Comparison of ENCODE assay signal across 14 mouse cellular contexts in genomic region chr5:122555107-122555506, GRCm38 (mm10).
"Had no signal": no experiment of that assay in that cellular context is flagged by ENCODE, and none has a peak within 500 bp of the region (broad histone marks: within the 10 kb centered on the region; RNA-seq: fewer than 3 reads in every experiment).

No protein-coding gene starts in this region.

- H3K4me2 ChIP-seq: limb, embryonic 13.5 days; midbrain, embryonic 12.5 days; neural tube, embryonic 13.5 days had no signal

- H3K27me3 ChIP-seq: limb, embryonic 13.5 days; midbrain, embryonic 12.5 days; neural tube, embryonic 13.5 days had no signal

- H3K4me1 ChIP-seq: limb, embryonic 10.5 days; midbrain, embryonic 12.5 days; neural tube, embryonic 13.5 days had no signal

- H3K9me3 ChIP-seq: limb, embryonic 10.5 days; limb, embryonic 13.5 days; midbrain, embryonic 12.5 days; neural tube, embryonic 13.5 days had no signal

- ATAC-seq: intestine, postnatal 0 days; midbrain, embryonic 16.5 days had no signal

- H3K4me3 ChIP-seq: limb, embryonic 10.5 days; limb, embryonic 13.5 days; midbrain, embryonic 12.5 days; myocyte; neural tube, embryonic 13.5 days had no signal

- H3K27ac ChIP-seq: limb, embryonic 10.5 days; limb, embryonic 13.5 days; macrophage; midbrain, embryonic 12.5 days; neural tube, embryonic 13.5 days had no signal

- H3K9ac ChIP-seq: limb, embryonic 13.5 days; midbrain, embryonic 12.5 days; neural tube, embryonic 13.5 days had no signal

- DNase-seq: kidney, adult 2 months; kidney, postnatal 14 days; kidney, postnatal 4 days; lung, adult 2 months; thymus, adult 18-20 months; thymus, postnatal 4 days had no signal
